Mouse (Mus musculus) stomach, postnatal 0 days (tissue): Measurements from ENCODE around the gene Vps45.

Experiments
- CTCF ChIP-seq: IDR thresholded peaks from 2 replicates; pipeline ENCODE4 v1.5.1; 2016; ENCODE audit warnings: antibody characterized with exemption, low read depth, mild to moderate bottlenecking, moderate library complexity
- EP300 ChIP-seq: optimal IDR thresholded peaks from 2 replicates; pipeline ENCODE3; 2016; ENCODE audit warnings: antibody characterized with exemption

GRCm38 (mm10) chr3:96027875-96028274 is 30.4 kb downstream of the Vps45 start:
- TF ChIP-seq CTCF (no peak), EP300 (no peak)
